Mouse (Mus musculus) mature B cell (primary cell): ENCODE measurements at regions not wholly inside any gene's neighbourhood (a gene's known extent, or its start where the extent isn't known, plus 50 kb on each side); places are given as distances from the start of the nearest gene placed in this dataset.
"Not testable (repeated sequence)": the region's sequence is repeated elsewhere in the genome, so short reads cannot be mapped to it uniquely, and the experiment has no call there.

ENCODE experiments used
- in situ Hi-C: fragments of 300-500 bp; cut with MboI; formaldehyde crosslinking; loops from 2 replicates; pipeline ENCODE4 v1.14.3; 2019

DNA sequence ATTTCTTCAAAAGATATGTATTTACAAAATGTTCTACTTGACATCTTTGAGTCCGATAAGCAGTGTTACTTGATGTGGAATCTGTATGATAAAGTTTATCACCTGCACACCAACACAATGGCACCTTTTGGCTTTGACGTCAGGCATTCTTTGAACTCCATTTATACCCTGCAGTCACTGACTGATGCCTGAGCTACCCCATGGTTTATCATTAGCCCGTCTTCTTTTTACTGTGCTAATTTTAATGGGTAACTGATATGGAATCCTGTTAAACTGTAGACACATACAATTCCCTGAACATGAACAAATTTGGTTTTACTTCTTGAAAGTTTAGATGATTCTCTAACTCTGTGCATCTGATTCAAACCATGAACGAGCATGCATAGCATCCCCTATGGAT is 253.8 kb upstream of the Klf6 start:
- in situ Hi-C loops = no loop called here

DNA sequence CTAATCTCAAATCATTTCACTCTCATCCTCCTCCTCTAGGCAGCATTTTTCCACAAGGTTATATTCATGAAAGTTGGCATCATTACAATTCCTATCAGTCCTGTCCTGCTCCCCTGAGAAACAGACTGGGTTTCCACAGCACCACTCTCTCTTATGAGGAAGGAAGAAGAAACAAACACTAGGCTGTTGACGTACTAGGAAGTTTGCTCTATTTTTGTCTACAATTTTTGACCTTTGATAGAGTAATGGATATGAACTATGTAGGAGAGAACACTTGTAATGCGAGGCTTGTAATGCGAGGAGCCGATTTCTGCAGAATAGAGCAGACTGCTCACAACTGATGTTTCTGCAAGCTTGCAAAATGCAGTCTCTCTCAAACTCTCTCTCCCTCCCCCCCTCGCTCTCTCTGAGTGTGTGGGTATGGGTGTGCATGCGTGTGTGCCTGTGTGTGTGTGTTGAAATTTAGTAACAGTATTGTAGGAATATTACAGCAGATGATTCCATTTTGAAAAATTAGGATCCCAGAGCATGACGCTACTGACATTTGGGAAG is 247.0 kb upstream of the Klf6 start:
- in situ Hi-C loops = no loop called here

DNA sequence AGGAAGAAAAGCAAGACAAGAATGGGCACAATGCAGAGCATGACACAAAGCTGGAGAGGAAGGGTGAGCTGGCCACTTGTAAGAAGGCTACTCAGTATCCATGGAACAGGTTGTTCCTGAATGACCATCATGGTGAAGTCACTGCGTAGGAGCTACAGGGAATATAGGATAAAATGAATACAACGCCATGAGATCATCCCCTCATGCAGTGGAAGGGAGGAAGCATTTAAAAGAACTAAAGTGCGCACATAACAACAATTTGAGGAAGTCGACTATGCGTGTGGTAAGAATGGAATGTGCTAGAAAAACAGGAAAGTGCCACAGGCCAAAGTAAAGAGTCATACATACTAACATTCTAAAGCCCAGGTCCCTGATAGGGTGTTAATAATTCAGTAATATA is 246.4 kb upstream of the Klf6 start:
- in situ Hi-C loops = no loop called here

DNA sequence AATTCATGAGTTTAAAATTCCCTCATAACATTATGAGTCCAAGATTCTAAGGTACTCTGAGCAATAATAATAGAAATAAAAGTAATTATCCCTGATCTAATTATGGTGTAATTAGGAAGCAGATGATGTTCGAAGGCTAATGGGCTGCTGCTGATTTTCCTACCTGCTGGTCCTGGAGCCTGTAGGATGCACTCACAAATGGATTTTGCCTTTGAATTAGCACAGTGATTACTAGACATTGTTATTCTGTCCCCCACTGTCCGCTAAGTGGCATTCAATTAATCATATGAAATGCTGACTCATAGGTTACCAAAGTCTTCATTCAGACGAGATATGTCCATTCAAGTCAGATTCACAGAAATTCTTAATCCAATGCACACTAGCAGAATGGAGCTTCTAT is 246.0 kb upstream of the Klf6 start:
- in situ Hi-C loops = no loop called here

DNA sequence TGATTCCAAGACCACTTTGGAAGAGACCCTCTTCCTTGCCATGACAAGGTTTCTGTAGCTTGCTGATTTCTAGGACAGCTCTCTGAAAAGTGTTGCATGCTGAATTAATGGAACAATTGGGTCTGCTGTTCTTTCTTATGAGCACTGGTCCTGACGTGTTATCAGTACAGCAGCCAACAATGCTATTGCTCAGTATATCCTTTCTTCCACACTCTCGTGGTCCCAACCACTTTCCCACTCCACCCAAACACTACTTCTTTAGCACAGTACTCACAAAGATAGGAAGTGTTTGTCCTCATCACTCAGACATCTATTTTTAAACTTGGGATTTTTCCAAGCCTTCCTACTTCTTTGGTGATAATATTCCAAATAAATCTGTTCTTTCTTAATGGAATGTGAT is 233.2 kb upstream of the Klf6 start:
- in situ Hi-C loops = no loop called here

DNA sequence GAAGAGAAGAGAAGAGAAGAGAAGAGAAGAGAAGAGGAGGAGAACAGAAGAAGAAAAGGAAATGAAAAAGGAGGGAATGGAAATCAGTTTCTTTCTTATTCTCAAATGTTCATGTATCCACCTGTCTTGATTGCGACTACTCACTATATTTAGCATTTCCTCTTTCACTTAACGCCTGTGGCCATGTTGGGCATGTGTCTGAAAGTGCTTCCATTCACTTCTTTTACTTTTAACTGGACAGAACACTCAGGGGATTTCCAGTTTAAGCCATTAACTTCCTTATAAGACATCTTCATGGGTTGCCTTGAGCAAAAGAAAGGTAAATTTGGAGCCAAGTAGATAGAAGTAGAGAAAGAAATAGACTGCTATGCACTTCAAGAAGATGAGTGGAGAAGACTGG is 226.3 kb upstream of the Klf6 start:
- in situ Hi-C loops = no loop called here

DNA sequence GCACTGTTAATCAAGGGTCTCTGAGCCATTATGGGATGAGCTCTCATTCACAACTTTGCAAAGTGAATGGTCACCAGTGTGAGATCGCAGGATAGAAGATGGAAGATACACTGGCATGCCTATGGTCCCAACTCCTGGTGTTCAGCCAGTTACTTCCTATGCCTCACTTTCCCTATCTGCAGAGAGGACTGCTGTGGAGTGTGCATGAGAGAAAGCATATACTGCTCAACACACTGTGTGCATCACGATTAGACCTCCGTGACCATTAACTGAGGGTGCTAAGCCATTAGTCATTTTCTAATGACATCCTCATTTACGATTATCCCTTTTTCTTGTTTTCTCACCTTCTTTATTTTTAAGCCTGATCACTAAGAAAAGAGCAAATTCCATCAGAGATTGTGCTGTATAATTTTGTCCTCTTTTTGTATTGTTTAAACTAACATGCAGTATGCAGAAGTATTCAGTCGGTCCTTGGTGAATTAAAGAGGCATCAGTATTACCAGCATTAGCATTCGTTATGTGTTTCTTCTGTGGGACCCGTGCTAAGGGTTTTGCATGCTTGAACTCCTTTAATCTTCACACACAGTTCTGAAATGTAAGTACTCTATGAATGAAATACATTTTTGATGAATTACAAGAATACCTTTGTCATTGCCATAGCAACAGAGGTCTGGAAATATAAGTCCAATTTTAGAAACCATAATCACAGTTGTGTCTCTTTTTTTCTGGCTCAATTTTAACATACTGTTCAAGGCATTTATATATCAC is 219.4 kb upstream of the Klf6 start:
- in situ Hi-C loops = no loop called here

DNA sequence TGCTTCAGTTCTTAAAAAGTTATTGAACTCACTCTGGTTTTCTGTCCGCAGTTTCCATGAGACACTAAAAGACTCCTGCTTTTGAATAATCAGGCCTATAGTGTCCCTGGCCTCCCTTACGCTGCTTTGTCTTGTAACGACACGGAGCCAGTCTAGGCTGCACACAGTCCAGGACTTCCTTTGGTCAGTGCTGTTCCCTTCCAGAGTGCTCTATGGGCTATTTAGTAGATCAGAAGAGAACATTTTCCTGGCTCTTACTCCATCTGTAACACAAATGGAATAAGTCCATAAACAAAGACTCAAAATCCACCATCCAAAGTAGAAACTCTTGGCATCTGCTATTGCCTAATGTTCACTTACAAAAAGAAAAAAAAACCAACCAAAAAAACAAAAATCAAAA is 213.0 kb upstream of the Klf6 start:
- in situ Hi-C loops = no loop called here

DNA sequence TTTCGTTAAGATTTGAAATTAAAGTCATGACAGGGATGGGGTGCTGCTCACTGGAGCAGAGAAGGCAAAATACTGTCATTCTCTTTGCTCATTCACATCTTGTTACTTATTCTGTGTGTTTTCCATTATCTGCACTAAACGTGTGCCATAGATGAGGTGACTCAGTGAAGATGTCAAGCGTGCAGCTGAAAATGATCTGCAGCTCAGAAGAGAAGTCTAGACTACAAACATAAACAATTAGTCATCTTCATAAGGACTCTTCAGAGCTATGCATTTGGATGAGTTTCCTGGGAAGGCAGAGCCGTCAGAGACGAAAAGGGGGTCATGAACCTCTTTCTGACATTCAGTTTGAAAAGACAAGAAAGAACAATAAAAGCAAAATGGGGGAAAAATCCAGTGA is 203.7 kb upstream of the Klf6 start:
- in situ Hi-C loops = no loop called here

DNA sequence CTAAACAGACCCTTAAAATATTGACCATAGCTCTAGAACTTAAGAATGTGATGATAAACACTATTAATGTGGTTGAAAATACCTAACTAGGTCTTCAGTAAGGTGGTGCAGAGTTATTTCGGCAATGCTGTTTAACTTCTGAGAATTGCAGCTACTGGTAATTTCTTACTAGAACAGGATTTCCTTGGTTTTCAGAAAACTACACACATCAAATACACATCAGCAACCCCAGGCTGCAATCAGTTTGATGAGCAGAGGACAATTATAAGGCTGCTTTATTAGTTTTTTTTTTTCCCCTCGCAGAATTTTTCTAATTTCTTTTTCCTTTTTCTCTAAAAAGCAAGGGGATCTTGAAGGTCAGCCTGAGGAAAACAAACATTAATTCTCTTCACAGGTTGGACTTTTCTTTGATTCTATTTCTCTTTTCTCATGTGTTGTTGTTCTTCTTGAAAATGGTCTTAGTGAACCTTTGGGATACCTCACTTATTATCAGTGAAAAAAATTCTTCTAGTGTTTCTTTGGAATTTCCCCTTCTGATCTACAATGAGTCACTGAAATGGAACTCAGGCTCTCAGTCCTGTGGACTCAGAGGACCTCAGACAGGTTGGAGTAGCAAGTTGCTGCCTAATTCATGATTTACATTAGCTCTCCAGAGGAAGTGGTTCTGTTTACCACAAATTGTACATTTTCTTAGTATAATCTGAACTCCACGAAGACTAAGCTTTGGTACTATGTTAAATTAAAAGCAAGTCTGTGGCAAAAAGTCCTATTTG is 194.9 kb upstream of the Klf6 start:
- in situ Hi-C loops = no loop called here

DNA sequence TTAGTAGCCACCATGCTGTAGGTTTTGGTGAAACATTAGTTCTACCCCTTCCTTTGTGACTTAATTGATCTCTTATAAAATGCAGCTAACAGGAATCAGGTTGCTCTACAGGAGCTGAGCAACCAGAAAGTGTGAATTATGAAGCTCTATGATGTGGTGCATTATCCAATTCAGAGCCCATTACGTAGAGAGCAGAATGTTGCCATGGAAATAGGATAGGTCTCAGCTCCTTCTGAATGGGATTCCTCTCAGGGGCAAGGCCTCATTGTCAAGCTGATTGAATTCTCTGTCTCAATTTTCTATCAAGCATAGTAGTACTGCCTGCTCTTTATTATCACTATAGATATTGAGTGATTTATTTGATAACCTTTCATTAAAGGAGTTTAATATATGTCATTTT is 185.6 kb upstream of the Klf6 start:
- in situ Hi-C loops = no loop called here

DNA sequence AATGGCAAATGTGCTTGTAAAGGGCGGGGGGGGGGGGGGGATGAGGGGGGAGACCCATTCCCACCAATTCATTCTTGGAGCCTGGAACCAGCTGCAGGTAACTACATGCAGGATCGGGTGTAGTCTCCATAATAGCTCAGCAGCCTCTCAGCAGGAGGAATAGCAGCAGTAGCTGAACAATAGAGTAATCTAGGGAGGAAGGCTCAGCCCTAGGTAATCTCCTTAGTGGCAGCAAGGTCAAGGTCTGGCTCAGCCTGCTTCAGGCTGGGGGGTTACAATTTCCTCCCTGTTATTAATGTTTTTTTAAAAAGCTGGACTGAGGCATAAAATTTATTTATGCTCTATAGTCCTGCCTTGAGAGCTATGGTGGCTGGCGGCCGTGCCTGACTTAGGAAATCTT is 171.2 kb upstream of the Klf6 start:
- in situ Hi-C loops = no loop called here

DNA sequence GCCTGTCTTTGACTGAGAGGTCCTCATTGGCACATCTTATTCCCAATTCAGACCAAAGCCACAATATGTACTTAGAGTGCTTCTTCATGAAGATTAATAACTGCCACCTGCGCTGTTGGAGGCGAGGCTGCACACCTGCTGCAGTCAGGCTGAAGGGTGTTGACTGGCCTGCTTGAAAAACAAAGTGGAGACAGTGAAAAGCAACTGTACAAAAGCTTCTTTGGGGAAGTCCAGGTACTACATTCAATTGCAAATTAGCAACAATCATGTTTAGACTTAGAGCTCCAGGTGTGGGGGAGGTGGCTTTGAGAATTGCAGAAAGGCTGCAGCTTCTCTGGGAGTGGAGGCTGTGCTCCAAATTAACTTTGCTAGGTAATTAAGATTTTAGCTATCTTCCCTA is 170.6 kb upstream of the Klf6 start:
- in situ Hi-C loops = not testable (repeated sequence)

DNA sequence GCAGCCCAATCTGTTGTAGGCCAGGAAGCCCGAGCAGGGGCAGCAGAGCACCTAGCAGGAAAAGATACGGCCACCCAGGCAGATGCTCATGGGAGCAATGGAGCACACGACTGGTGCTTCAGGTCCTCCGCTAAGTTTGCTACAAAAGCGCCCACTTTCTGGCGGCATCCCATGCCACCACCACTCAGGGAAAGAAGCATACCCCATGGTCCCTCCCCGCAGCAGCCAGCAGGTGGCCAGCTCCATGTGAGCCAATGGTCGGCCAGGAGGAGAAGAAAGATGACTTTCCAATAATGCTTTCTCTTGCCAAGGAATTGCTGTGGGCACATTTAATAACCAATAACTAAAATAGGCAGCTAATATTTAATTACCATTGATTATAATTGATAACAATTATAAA is 166.7 kb upstream of the Klf6 start:
- in situ Hi-C loops = no loop called here

DNA sequence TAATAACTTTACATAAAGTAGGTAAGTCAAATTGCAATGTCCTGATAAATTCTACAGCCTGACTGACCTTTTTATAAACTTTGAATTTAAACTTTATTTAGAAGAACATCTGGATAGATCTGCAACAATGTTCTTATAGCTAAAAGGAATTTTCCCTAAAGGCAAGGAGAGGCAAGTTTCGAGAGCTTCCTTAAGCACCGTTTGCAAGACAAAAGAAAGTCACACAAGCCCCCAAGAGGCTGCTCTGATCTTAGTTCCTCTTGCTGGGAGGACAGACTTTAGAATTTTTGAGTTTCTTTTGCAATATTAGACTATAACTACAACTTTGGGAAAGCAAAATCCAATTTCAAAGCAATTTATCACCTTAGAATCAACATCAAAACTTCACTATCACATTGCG is 165.7 kb upstream of the Klf6 start:
- in situ Hi-C loops = not testable (repeated sequence)

DNA sequence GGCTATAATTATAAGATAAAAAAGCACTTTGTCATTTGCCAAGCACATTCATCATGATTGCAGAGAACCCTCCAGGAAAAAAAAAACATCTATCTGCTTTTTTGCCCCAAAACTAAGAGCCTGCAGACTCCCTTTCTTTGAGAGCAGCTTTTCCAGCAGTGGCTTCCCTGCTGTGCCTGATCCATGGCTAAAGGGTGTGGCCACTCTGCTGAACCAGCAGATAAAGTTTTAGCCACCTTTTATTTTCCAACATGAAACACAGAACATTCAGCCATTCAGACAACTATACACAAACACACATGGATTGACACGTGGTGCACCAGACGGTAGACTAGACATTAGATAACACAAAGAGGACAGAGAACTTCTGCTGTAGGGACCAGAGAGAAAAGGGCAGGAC is 164.9 kb upstream of the Klf6 start:
- in situ Hi-C loops = no loop called here

DNA sequence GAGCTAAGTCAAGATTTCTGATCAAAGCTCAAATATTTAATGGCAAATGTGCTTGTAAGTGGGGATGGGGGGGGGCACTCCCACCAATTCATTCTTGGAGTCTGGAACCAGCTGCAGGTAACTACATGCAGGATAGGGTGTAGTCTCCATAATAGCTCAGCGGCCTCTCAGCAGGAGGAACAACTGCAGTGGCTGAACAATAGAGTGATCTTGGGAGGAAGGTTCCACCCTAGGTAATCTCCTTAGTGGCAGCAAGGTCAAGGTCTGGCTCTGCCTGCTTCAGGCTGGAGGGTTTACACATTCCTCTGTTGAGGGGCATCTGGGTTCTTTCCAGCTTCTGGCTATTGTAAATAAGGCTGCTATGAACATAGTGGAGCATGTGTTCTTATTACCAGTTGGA is 164.0 kb upstream of the Klf6 start:
- in situ Hi-C loops = not testable (repeated sequence)

DNA sequence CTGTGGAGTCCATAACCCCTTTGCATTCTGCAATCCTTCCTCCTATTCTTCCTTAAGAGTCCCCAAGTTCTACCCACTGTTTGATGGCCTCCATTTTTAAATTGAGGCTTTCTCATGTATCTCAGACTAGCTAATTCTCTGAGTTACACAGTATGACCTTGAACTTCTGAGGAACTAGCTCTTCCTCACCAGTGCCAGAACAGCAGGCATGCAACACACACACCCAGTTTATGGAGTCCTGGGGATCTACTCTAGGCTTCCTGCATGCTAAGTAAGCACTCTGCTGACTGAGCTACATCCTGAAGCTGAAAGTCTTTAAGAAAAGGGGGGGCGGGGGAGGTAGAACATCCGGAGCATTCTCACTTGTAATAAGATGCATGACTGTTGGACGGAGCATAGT is 159.2 kb upstream of the Klf6 start:
- in situ Hi-C loops = no loop called here

DNA sequence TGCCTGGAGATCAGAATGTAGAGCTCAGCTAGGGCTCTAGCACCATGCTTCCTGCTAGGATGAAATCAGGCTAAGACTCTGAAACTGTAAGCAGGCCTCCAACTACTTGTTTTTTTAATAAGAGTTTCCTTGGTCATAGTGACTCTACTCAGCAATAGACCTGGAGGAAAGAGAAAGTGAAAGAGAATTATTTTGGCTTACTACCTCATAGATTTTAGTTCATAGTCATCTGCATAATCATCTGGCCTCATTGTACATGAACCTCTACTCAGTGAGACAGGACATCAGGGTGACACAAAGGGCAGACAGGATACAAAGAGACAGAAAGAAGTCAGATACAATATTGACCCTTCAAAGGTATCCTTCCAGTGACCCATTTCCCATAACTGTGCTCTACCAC is 156.3 kb upstream of the Klf6 start:
- in situ Hi-C loops = no loop called here

DNA sequence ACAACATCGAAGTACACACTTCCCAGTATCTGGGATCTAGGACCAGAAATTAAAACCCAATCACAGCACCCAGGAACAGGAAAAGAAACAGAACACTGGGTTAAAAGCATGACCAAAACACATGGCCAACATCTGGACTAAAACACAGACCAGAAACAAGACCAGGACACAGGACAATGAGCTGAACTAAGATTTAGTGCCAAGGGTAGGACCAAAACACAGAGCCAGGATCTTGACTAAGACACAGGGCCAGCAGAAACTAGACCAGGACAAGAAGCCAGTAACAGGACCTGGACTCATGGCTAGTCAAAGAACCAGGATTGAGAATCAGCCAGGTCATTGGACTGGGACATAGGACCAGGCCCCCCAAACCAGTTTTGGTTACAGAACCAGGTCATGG is 149.6 kb upstream of the Klf6 start:
- in situ Hi-C loops = no loop called here

DNA sequence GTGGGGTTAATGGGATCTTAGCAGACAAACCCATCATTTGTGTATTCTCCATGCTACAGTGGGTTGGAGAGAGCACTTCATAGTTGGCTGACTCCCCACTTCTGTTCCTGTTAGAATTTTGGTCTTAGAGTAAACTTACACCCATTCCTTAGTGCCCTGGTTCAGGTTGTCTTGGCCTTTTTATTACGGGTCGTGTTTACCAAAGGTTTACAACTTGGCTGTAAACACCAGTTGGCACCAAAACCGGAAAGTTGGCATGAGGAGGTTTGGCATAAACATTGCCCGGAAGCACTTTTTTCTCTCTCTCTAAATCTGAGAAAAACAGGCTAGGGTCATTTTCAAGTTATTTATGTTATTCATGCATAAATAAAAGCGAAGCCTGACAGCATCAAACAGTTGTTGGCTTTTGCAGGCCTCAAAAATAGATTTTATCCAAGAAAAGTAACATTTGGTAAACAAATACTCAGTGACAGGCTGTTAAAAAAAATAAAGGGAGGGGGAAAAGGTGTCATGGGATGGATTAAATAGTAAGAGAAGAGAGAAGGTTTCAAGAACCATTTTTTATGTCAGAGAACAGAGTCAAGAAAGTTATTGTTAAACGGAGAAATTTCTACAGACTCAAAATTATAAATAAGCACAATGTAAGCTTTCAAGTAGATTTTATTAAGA is 148.0 kb upstream of the Klf6 start:
- in situ Hi-C loops = no loop called here

DNA sequence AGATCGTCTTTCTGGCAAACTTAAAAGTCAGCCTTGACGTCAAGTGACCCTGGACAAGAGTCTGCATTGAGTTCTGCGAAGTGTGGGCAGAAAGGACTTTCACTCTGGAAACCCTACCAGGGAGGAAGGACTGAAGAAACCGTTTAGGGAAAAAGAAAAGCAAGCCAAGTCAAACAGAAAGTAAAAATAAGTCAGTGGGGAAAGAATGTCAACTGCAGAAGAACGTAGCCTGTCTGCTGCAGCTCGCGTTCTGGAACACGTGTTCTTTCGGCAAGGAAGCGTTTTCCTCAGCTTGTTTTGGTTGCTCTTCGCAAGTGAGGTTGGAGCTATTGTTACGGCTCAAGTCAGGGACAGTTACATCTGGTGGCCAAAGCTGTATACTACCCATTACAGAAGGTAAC is 147.1 kb upstream of the Klf6 start:
- in situ Hi-C loops = no loop called here

DNA sequence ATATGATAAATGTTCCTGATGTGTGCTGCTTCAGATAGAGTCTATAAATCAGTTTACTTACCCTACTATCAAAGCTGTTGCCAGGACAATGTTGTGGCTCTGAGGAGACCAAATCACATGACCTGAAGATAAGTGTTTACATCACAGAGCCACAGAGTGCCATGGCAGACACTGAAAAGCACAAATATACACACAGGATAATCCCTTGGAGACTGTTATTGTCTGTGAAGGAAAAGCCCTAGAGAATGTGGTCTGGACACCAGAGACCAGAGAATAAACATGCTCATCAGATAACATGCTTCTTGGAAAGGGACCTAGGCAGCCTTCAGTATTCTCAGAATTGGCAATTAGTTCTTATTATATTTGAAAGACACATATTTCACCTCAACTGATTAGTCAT is 146.5 kb upstream of the Klf6 start:
- in situ Hi-C loops = no loop called here
